Mouse (Mus musculus): ENCODE measurements around the gene Gm10306.

- TF ChIP-seq CTCF (IDR thresholded peaks at IDR 0.05; ENCODE audit: low read depth, low read length) (no peak), POLR2A (IDR thresholded peaks at IDR 0.05; ENCODE audit: extremely low read depth, insufficient read depth, low read length) (no peak)
Measured at GRCm38 (mm10) chr4:94544321-94544720, 12.0 kb upstream of the Gm10306 start.

Measured in liver, adult 2 months (tissue).